Mouse (Mus musculus): ENCODE data around the gene Ppp2r2c. TPM values are rescaled to one million over a fixed set of nuclear protein-coding genes. Genes with fewer than 3 reads are reported as not detected.

The Ppp2r2c gene
- total RNA-seq, 1 experiment from 2014 or later = not detected

DNA sequence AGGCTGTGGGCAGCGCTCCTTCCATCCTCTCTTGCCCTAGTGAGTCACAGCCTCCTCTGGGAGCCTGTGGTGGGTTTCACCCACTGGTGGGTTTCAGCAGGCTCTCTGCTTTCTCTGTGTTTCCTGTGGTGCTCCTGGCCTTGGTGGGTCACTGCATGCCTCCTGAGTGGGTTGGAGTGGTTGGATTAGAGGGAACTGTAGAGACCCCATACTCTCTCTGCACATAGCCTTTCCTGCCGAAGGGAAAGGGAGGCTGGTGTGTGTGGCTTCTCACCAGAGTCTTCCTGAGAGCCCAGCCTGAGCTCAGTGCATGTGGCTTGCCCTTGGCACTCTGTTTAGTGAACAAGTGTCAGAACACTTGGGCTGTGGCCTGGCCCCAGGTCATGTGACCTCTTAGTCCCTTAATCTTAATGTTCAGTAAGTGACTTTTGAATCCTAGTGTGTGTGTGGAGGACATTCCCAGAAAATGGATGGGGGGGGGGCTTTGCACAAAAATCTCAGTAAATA lies 21.1 kb downstream of the Ppp2r2c start:
- no peak for ATAC-seq (replicated peaks in 1 of 2; ENCODE audit: insufficient read depth in 1 of 2, low FRiP score in 2 of 2, low TSS enrichment in 1 of 2, low read depth in 1 of 2, poor library complexity in 2 of 2, severe bottlenecking in 2 of 2)

DNA sequence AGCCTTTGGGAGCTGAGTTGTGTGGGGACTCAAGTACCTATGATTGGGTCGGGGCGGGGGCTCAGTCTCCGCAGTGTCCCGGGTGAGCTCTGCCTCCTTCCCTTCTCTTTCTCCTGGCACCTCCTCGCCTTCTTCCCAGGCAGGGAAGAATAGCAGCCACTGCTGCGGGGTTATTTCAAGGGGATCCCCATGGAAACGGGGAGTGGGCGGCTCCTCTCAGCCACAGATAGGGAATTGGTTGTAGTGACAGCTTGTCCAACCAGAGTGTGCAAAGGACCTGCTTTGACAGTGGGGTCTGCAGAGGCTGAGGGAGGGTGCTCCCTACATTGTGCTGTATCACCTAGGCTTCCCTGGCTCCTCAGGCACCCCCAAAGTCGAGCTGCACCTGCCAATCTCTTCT lies 22.5 kb downstream of the Ppp2r2c start:
- ATAC-seq (replicated peaks in 1 of 2; ENCODE audit: insufficient read depth in 1 of 2, low FRiP score in 2 of 2, low TSS enrichment in 1 of 2, low read depth in 1 of 2, poor library complexity in 2 of 2, severe bottlenecking in 2 of 2) = no peak

DNA sequence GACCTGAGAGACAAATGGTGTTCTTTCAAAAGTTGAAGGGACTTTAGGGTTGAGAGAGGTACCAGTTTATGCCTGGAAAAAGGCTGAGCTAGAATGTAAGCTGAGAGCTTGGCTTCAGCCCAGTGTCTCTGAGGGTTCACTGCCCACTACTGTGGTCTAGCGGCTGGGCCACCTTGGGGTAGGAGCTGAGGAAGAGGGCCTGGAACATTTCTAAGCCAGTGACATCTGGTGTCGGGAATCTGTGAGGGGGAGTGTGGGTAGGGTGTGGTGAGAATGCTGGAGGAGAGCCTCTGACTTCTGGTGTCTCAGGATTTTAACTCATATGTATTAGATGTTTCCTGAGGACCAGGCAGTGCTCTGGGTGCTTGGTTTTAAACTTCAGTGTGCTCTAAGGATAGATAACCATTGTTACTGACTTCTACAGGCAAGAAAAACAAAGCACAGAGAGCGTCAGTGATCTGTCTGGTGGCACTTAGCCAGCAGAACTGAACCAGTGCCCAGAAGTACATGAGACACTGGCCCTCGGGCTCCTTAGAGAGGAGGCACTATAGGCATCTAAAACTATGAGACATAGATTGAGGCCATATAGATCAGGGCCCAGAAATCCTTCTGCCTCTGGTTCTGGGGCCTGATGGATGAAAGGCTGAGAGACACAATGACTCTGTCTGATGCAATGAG lies 23.6 kb downstream of the Ppp2r2c start:
- ATAC-seq (replicated peaks in 1 of 2; ENCODE audit: insufficient read depth in 1 of 2, low FRiP score in 2 of 2, low TSS enrichment in 1 of 2, low read depth in 1 of 2, poor library complexity in 2 of 2, severe bottlenecking in 2 of 2) = no peak

DNA sequence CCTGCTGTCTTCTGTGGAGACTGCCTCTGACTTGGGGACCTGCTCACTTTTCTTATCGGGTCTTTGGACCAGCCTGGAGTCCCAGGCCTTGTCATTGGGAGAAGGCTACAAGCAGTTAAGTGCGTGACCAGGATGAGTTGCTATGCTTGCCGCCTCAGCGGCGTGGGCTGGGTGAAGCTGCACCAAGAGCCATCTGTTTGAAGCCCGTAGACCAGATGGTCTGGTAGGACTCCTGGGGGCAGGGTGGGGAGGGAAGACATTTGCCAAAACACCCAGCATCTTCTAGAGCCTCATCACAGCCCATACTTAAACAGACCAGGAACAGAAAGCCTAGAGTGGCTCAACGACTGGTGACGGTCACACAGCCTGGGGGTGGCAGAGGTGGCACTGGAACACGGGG lies 24.9 kb downstream of the Ppp2r2c start:
- ATAC-seq (replicated peaks in 1 of 2; ENCODE audit: insufficient read depth in 1 of 2, low FRiP score in 2 of 2, low TSS enrichment in 1 of 2, low read depth in 1 of 2, poor library complexity in 2 of 2, severe bottlenecking in 2 of 2) = no peak

DNA sequence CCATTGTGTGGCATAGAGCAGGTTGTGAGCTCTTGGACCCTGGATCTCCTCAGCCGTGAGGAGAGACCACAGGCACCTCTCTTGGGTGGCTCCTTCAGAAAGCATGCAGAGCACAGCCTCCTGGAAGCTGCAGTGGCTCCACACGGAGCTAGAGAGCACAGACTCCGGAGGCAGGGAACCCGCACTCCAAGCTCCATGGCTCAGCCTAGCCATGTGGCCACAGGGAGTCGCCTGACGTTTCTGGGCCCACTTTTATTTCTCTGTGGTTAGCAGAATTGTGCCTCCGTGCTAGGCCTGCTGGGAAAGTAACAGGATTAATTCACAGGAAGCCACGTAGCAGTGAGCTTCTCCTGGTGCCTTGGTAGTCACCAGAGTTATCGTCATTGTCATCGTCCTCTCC lies 25.8 kb downstream of the Ppp2r2c start:
- no peak for ATAC-seq (replicated peaks in 1 of 2; ENCODE audit: insufficient read depth in 1 of 2, low FRiP score in 2 of 2, low TSS enrichment in 1 of 2, low read depth in 1 of 2, poor library complexity in 2 of 2, severe bottlenecking in 2 of 2)

DNA sequence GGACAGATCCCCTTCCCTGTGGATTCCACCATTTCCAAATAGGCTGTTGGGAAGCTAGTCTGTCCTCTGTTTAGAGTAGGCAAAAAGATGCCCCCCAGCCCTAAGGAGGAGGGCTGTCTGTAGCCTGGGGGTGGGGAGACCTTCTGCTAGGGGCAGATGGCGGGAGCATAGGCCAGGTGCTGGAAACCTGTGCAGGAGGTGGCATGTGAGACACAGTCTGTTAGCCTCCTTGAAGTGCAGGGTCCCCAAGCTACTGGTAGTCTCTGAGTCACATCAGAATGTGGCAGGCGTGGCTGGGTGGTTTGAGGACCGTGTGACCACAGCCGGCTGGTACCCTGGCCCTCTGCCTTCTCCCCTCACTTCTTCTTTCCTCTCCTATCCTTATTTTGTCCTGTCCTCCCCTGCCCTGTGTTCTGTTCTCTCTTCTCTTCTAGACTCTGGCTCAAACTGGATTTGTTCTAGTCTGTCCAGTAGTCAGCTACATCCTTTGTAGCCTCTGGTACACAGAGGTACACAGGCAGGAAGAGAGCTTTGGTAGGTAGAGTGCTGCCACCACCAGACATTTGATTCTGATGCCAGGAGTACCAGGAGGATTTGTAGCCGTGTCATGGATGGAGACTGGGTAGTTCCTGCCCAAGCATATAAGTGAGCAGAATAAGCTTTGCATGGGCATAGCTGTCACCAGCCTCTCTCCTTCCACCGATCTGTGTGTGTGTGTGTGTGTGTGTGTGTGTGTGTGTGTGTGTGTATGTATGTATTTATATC lies 26.5 kb downstream of the Ppp2r2c start:
- ATAC-seq (replicated peaks in 1 of 2; ENCODE audit: insufficient read depth in 1 of 2, low FRiP score in 2 of 2, low TSS enrichment in 1 of 2, low read depth in 1 of 2, poor library complexity in 2 of 2, severe bottlenecking in 2 of 2) = no peak

DNA sequence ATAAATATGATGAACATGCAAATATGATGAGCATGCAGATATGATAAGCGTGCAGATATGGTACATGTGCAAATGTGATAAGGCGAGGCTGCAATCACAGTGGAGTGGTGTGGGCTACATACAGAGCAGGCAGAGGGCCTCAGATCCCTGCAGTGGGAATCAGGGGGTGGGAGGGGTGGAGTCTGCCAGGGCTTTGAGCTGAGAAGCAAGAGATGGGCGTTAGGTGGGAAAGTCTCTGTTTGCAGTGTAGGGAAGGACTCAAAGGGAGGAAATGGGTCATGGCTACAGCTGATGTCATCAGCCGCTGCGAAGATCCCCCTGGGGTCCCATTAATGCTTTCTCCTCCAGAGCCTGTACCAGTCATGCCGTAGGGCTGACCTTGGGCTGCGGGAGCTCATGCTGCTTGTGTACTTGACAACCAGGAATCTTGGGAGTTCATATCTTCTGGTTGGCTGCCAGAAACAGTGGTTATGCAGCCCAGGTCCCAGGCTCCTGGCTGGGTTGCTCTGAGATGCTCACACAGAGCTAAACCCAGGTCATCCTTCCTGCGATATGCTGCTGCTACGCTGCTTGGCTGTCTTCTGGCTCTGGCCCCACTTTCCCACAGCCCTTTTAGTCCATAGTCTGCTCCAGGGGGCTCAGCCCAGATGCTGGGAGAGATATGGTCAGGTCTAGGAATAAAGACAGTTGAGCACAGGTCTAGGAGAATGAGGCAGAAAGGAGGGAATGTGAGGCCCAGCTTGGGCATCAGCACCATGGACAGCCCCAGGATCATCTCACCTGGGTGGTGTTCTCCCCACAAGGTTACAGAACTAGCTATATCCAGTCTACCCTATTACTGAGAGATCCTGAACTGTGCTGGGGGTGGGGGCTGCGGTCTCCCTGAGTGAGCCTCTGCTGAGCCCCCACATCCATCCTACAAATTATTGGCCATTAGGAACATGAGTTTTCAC lies 27.6 kb downstream of the Ppp2r2c start:
- ATAC-seq (replicated peaks in 1 of 2; ENCODE audit: insufficient read depth in 1 of 2, low FRiP score in 2 of 2, low TSS enrichment in 1 of 2, low read depth in 1 of 2, poor library complexity in 2 of 2, severe bottlenecking in 2 of 2) = no peak

DNA sequence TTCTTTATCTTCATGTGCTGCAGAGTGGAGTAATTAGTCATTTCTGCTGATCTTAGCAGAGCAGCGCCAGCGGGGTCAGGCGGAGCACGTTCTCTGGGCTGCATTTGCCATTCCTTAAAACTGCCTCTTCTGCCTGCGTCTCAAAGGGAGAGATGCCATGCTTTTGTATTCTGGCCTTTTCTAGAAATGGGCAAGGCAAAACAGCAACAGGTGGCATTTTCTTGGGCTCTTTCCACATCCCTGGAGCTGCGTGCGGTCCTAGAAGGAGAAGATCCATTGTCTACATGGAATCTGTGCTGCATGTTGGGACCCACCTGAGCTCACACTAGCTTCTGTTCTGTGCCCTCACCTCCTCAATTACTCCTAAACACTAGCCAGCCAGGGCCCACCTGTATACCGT lies 29.7 kb downstream of the Ppp2r2c start:
- no peak for ATAC-seq (replicated peaks in 1 of 2; ENCODE audit: insufficient read depth in 1 of 2, low FRiP score in 2 of 2, low TSS enrichment in 1 of 2, low read depth in 1 of 2, poor library complexity in 2 of 2, severe bottlenecking in 2 of 2)

DNA sequence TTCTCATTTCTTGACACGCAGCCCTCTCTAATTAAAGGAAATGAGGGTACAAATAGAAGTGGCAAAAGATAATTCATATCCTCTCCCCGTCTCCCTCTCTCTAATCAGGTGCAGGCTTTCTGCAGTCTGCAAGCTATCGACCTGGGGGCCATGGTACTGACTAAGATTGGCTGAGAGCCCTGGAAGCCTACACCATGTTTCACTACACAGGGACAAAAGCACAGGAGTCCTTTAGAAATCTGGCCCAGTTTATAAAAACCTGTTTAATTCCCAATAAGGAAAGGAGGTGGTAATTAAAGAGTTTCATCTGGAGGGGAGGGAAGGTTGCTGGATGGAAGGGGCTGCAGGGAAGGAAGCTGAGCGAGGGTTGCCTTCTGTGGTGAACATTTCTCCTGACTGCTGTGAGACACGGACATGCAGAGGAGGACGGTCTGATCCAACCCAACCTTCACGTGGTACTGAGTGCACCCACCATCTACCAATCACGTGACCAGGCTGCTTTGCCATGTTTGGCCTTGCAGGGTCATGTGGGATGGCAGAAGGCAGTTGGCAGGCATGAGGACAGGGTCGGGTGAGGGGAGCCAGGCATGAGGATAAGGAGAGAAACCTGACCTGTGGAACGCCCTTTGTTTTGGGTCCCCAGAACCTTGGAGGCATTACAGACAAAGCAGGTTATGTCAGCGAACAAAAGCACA lies 30.2 kb downstream of the Ppp2r2c start:
- ATAC-seq (replicated peaks in 1 of 2; ENCODE audit: insufficient read depth in 1 of 2, low FRiP score in 2 of 2, low TSS enrichment in 1 of 2, low read depth in 1 of 2, poor library complexity in 2 of 2, severe bottlenecking in 2 of 2) = no peak

DNA sequence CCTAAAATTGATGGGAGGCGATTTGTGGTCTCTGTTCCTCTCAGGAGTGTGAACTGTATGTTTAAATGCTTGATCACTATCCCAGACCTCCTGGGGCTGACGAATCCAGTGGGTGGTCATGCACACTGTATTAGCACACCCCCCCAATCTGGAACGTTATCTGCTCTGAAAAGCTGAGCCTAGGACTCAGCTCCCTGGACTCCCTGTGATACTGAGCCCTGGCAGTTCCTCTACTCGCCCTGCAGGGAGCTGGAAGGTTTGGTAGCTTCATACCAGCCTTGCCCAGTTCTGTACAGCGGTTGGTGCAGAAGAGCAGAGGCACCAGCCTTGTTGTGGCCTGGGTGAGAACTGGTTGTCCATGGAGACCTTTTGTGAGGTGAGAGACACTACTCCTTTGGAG lies 31.1 kb downstream of the Ppp2r2c start:
- no peak for ATAC-seq (replicated peaks in 1 of 2; ENCODE audit: insufficient read depth in 1 of 2, low FRiP score in 2 of 2, low TSS enrichment in 1 of 2, low read depth in 1 of 2, poor library complexity in 2 of 2, severe bottlenecking in 2 of 2)

DNA sequence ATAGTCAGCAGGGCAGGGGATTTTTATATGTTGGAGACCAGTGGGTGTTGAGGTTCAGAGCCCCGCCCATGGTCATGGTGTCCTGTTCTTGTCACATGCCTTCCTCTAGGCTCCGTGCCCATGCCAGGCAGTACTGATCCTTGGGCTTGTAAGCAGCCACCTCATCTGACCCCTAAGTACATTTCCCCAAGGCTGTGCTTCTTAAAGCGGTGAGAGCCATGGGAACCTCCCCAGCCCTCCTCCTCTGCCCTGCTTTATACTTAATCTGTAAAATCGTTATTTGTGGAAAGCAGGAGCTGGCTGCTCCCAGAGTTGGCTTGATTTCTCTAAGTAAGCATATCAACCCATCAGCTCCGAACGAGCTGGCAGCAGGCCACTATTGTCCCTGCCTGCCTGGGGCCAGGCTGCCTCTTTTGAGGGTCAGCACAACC lies 31.9 kb downstream of the Ppp2r2c start:
- no peak for ATAC-seq (replicated peaks in 1 of 2; ENCODE audit: insufficient read depth in 1 of 2, low FRiP score in 2 of 2, low TSS enrichment in 1 of 2, low read depth in 1 of 2, poor library complexity in 2 of 2, severe bottlenecking in 2 of 2)

DNA sequence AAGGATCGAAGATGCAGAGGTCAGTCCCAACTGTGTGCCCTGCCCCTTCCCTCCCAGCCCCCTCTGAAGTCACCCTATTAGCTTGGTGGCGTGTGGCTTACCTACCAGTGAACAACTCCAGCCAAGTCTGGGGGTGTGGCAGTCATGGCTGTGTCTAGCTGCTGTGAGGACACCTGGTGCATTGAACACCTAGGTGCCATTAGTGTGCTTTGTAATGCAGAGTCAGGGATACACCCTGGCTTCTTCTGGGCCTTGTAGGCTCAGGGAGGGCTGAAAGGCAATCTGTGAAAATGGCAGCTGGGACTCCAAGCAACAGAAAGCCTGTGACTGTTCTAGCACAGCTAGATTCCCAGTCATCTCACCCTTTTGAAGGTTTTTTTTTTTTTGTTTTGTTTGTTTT lies 34.5 kb downstream of the Ppp2r2c start:
- no peak for ATAC-seq (replicated peaks in 1 of 2; ENCODE audit: insufficient read depth in 1 of 2, low FRiP score in 2 of 2, low TSS enrichment in 1 of 2, low read depth in 1 of 2, poor library complexity in 2 of 2, severe bottlenecking in 2 of 2)

DNA sequence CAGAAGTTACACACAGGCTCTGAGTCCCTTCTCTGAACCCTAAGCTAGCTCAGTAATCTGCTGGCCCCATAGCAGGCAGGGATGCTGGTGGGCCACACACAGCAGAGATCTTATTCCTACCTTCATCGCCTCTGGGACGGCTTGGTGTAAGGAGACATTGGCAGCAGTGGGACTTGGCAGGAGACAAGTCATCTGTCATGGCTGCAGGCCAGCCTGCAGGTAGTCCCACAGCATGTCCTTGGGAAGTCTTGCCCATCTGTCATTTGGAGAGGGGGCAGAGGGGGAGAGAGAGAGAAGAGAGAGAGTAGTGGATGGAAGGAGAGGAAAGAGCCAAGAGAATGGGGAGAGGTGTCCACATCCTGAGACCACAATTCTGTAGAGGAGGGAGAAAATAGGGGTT lies 35.8 kb downstream of the Ppp2r2c start:
- ATAC-seq (replicated peaks in 1 of 2; ENCODE audit: insufficient read depth in 1 of 2, low FRiP score in 2 of 2, low TSS enrichment in 1 of 2, low read depth in 1 of 2, poor library complexity in 2 of 2, severe bottlenecking in 2 of 2) = no peak

DNA sequence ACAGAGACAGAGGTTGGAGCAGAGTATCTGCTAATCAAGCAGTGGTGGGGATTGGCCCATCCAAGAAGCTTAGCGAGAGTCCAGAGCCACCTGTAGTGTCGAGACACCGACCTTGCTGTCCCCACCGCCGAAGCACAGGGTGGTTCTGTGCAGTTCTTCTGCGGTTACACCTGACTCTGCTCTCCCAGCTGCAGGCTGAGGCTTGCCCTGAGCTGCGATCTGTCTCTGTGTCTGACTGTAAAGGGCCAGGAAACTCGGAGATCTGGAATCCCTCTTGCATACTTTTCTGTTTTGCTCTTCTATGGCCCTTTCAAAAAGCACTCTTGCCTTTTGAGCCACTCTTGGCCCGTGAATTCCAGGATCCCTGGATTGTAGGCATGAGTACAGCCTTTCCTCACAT lies 36.4 kb downstream of the Ppp2r2c start:
- no peak for ATAC-seq (replicated peaks in 1 of 2; ENCODE audit: insufficient read depth in 1 of 2, low FRiP score in 2 of 2, low TSS enrichment in 1 of 2, low read depth in 1 of 2, poor library complexity in 2 of 2, severe bottlenecking in 2 of 2)

DNA sequence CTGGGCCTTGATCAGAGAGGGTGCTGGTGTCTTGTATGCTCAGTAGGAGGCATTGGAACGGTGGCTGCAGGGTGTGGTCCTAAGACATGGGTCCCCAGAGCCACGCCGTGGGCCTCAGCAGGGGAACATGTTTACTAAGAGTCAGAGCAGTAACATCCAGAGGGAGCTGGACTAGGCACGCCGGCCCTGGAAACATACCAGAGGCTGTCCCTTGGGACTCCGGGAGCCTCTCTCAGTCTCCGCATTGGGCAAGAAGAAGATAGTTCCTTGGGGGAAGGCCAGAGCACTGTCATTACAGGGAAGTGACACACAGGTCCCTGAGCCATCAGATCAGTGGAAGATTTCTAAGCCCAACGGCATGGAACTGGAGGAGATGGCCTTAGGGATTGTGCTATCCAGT lies 36.9 kb downstream of the Ppp2r2c start:
- ATAC-seq (replicated peaks in 1 of 2; ENCODE audit: insufficient read depth in 1 of 2, low FRiP score in 2 of 2, low TSS enrichment in 1 of 2, low read depth in 1 of 2, poor library complexity in 2 of 2, severe bottlenecking in 2 of 2) = no peak

DNA sequence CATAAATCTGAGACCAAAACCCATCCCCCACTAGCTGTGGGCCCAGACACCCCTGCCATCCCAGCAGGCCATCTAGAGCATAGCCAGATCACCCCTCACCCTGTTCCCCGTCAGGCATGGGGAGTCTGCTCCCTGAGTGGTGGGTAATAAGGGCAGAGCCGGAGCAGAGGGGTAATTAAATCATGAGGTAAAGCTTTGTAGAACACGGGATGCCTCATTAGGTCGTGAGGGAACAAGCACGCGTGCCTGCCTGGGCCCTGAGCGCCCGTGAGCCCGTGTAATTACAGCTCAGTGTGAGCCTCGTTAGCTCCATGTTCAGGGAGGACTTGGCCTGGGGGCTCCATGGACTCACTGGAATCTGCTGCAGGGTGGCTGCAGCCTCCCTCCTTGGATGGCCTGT lies 39.4 kb downstream of the Ppp2r2c start:
- no peak for ATAC-seq (replicated peaks in 1 of 2; ENCODE audit: insufficient read depth in 1 of 2, low FRiP score in 2 of 2, low TSS enrichment in 1 of 2, low read depth in 1 of 2, poor library complexity in 2 of 2, severe bottlenecking in 2 of 2)

DNA sequence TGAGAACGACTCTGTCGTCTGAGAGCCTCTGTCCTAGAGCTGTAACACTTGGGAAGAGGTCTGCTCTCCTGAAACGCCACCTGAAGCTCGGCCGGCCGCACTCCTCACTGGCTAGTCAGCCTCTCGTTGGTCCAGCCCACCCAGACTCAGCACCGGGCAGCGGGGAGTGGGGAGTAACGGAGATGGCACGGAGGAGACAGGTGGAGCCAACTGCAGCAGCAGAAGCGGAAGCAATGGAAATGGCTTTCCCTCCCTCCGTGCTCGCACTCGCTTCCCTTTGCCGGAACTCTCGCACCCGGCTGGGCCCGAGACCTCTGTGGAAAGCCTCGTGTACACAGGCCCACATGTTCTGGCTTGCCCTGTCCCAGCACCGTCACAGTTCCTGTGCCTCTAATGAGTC lies 41.2 kb downstream of the Ppp2r2c start:
- ATAC-seq (replicated peaks in 1 of 2; ENCODE audit: insufficient read depth in 1 of 2, low FRiP score in 2 of 2, low TSS enrichment in 1 of 2, low read depth in 1 of 2, poor library complexity in 2 of 2, severe bottlenecking in 2 of 2) = no peak

All from hematopoietic stem cell, adult 5-6 weeks (primary cell).